Mouse (Mus musculus): Measurements from ENCODE around the gene Ddias. TPM values are rescaled to one million over a fixed set of nuclear protein-coding genes. Genes with fewer than 3 reads are reported as not detected.
"Not testable (repeated sequence)": the region's sequence is repeated elsewhere in the genome, so short reads cannot be mapped to it uniquely, and the experiment has no call there.

Ddias gene
- polyA plus RNA-seq (2015; fragmentation: Nextera tagmentation; extraction: Ambion mirVana): 2.6 and 2.8 TPM in 2 replicates

DNA sequence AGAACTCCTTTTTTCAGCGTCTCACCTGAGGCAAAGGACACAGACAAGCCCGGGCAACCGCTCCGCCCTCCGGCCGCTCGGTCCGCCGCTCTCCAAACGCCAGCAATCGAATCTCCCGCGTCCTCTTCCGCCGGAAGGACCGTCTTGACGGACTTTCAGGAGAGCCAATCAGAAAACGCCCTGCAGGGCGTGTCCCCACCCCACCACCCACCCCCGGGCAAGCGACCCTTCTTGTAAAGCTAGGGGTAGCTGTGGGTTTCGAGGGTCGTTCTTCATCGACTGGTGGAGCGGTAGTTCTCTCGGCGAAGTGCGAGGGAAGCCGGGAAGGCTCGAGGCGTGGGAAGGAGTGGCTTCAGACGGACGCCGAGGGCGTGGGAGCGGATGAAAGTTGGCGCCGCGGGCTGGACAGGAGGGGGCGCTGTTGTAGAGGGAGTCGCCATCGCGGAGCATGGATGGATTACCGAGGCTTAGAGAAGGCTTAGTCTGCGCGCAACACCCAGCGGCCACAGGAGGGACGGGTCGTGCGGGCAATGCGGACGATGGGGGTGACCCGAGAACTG is at the start of gene Ddias, which contains the start of gene Prcp:
Gene Ddias (minus strand): TSS at position 132 of the 560 bp plus-strand sequence.
Gene Prcp (plus strand): TSS at position 355 of the 560 bp plus-strand sequence.
- ATAC-seq: peak; percentile 85
- peak; percentile 99 for TF ChIP-seq CTCF (IDR thresholded peaks at IDR 0.05; ENCODE audit: low read depth)
- peak within 1 kb of the TSS; percentile 54 for H3K4me3 ChIP-seq (ENCODE audit: low read depth, low read length)
- H3K9me3 ChIP-seq (ENCODE audit: control insufficient read depth): no peaks in the 10 kb centered on the region
- no peaks in the 10 kb centered on the region for H3K36me3 ChIP-seq (ENCODE audit: control insufficient read depth, insufficient read depth)
- peak within 1 kb of the TSS; percentile 53 for H3K9ac ChIP-seq (ENCODE audit: low read depth, low read length)
- H3K27me3 ChIP-seq (replicated peaks; ENCODE audit: control insufficient read depth, insufficient read depth, low read length): no peaks in the 10 kb centered on the region
- H3K27ac ChIP-seq (ENCODE audit: low read depth, low read length): peak within 1 kb of the TSS; percentile 97
- WGBS: under 1% methylated on average over 53 of the region's 53 CpGs
- H3K4me1 ChIP-seq (replicated peaks; ENCODE audit: control insufficient read depth, insufficient read depth, low read length): 0 out of 2 replicates have a peak, but pooled peaks cover 4% of the 10 kb centered on the region
- H3K4me2 ChIP-seq (replicated peaks; ENCODE audit: low read depth): peak within 1 kb of the TSS; percentile 77

DNA sequence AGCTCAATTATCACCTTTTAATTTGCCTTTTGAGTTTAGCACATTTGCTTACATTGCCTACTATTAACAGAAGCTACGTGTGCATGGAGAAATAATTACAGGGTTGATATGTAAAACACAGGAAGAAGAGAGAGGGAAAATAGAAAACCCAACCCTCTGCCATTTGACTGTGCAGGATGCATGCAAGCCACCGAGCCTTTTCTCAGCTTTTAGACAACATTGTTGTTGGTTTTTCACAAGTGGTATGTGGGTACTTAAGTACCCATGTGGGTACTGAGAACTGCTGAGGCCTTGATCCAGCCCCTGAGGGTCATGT is 46.8 kb upstream of the Ddias start:
- no peak for TF ChIP-seq CTCF (IDR thresholded peaks at IDR 0.05; ENCODE audit: low read depth)
- ATAC-seq: no peak
- Histone ChIP-seq H3K9ac (ENCODE audit: low read depth, low read length) (no peak overlapping the region), H3K27ac (ENCODE audit: low read depth, low read length) (no peak overlapping the region), H3K4me2 (replicated peaks; ENCODE audit: low read depth) (no peak overlapping the region), H3K4me1 (replicated peaks; ENCODE audit: control insufficient read depth, insufficient read depth, low read length) (no peaks in the 10 kb centered on the region), H3K27me3 (replicated peaks; ENCODE audit: control insufficient read depth, insufficient read depth, low read length) (no peaks in the 10 kb centered on the region), H3K9me3 (ENCODE audit: control insufficient read depth) (no peaks in the 10 kb centered on the region), H3K4me3 (ENCODE audit: low read depth, low read length) (no peak overlapping the region), H3K36me3 (ENCODE audit: control insufficient read depth, insufficient read depth) (peaks cover 3% of the 10 kb centered on the region; the same call in 1 of the 2 replicates)
- WGBS: 81% methylated on average over 2 of the region's 2 CpGs

DNA sequence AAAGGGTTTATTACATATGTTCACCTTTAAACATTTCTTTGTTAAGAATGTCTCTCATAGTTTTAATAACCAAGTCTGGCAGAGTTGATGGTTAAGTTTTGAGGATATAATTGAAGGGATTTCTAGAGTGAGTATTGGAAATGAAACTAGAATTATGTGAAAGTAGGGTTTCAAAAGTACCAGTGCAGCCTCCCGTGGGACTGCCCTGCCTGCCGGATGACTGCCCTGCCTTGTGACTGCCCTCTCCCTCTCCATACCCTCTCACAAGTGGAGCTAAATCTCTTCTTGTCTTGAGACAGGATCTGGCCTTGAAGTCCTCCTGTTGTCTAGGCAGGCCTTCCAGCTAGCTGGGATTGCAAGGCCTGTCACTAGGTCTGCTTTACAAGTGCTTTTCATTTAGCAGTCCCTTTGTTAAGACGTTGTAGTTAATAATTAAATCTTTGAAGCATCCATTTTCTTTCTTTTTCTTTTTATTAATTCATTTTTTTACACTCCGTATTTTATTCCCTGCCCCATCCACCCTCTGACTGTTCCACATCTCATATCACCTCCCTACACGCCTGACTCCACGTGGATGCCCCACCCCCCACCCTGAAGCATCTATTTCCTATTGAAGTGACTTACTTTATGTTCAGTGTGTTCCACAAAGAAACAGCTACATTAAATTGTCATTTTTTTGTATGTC is 46.3 kb upstream of the Ddias start:
- no peak overlapping the region for H3K4me3 ChIP-seq (ENCODE audit: low read depth, low read length)
- H3K9ac ChIP-seq (ENCODE audit: low read depth, low read length): no peak overlapping the region
- ATAC-seq: no peak
- no peaks in the 10 kb centered on the region for H3K27me3 ChIP-seq (replicated peaks; ENCODE audit: control insufficient read depth, insufficient read depth, low read length)
- no peaks in the 10 kb centered on the region for H3K4me1 ChIP-seq (replicated peaks; ENCODE audit: control insufficient read depth, insufficient read depth, low read length)
- TF ChIP-seq CTCF (IDR thresholded peaks at IDR 0.05; ENCODE audit: low read depth): no peak
- 77% methylated on average over 6 of the region's 6 CpGs for WGBS
- no peaks in the 10 kb centered on the region for H3K9me3 ChIP-seq (ENCODE audit: control insufficient read depth)
- H3K4me2 ChIP-seq (replicated peaks; ENCODE audit: low read depth): no peak overlapping the region
- no peak overlapping the region for H3K27ac ChIP-seq (ENCODE audit: low read depth, low read length)
- H3K36me3 ChIP-seq (ENCODE audit: control insufficient read depth, insufficient read depth): peaks cover 3% of the 10 kb centered on the region; the same call in 1 of the 2 replicates

DNA sequence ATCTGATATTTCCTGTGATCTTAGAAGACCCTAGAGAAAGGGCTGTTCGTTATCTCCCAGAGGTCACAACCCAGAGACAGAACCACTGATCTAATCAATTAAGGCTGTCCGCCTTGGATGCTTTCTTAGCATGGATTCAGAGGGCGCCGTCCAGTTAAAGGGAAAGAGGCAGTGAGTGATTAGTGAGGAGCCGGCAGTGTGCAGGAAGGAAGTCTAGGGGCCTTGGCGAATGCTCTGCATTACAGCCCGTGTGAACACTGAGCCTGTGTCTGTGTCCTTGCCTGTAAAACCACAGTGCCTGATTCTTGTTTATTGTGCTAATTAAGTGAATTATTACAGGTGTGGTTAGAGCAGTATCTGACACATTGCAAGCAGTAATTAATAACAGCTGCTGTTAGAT is 30.2 kb upstream of the Ddias start:
- not testable (repeated sequence) for H3K9ac ChIP-seq (ENCODE audit: low read depth, low read length); H3K9me3 ChIP-seq (ENCODE audit: control insufficient read depth); H3K4me2 ChIP-seq (replicated peaks; ENCODE audit: low read depth); H3K4me1 ChIP-seq (replicated peaks; ENCODE audit: control insufficient read depth, insufficient read depth, low read length); H3K36me3 ChIP-seq (ENCODE audit: control insufficient read depth, insufficient read depth); H3K27ac ChIP-seq (ENCODE audit: low read depth, low read length); H3K4me3 ChIP-seq (ENCODE audit: low read depth, low read length); H3K27me3 ChIP-seq (replicated peaks; ENCODE audit: control insufficient read depth, insufficient read depth, low read length); ATAC-seq
- 46% methylated on average over 7 of the region's 7 CpGs for WGBS

DNA sequence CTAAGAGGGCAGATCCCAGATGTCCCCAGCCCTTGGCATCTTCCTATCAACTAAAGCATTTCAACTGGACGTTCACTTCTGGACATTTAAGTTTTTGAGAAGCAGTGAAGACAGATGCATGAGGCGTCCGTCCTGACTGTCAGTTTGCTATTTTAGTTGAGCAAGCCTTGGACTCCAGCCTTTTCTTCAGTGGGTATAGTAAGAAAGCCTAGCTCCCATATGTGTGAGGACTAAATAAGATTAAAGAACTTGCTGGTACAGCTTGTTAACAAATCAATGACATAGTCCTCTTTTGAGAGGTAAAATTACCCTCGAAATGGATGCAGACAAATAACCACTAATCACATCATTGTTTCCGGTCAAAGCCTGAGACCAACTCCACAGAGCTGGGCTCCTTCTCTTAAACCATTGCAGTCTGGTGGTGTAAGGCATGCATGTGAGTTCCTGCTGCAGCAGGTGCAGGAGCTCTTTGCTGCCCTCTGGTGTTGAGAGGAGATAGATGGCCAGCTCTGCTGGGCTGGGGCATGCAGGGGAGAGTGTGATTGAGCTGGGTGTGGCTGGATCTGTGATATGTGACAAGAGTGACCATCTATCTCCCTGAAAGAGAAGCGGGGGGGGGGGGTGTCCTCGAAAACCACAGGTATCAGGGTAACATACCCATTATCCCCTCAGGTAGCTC is 29.5 kb upstream of the Ddias start:
- Histone ChIP-seq H3K27me3 (replicated peaks; ENCODE audit: control insufficient read depth, insufficient read depth, low read length) (no peaks in the 10 kb centered on the region), H3K4me3 (ENCODE audit: low read depth, low read length) (no peak overlapping the region), H3K27ac (ENCODE audit: low read depth, low read length) (no peak overlapping the region), H3K4me2 (replicated peaks; ENCODE audit: low read depth) (no peak overlapping the region), H3K9ac (ENCODE audit: low read depth, low read length) (no peak overlapping the region), H3K4me1 (replicated peaks; ENCODE audit: control insufficient read depth, insufficient read depth, low read length) (no peaks in the 10 kb centered on the region), H3K36me3 (ENCODE audit: control insufficient read depth, insufficient read depth) (no peaks in the 10 kb centered on the region), H3K9me3 (ENCODE audit: control insufficient read depth) (no peaks in the 10 kb centered on the region)
- TF ChIP-seq CTCF (IDR thresholded peaks at IDR 0.05; ENCODE audit: low read depth): peak; percentile 95
- peak; percentile 83 for ATAC-seq
- 41% methylated on average over 7 of the region's 7 CpGs for WGBS

DNA sequence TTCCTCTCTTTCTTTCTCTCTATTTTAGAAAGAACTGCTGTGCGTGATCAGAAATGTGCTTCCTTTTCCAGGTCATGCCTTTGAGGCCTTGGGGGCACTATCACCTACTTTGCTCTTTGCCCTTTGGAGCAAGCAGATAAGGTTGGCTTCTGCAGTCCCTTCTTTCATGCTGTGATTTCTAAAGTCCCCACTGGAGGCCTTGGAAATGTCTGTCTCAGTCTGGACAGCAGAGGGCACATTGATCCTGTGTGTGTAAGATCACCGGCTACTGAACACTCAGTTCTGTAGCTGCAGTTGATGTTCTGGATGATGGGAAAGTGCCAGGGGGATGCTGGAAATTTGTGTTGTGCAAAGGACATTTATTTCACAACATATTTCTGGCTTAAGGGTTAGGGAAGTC is 23.0 kb upstream of the Ddias start:
- Histone ChIP-seq H3K4me2 (replicated peaks; ENCODE audit: low read depth) (no peak overlapping the region), H3K4me1 (replicated peaks; ENCODE audit: control insufficient read depth, insufficient read depth, low read length) (no peaks in the 10 kb centered on the region; the same call in 1 of the 2 replicates), H3K9me3 (ENCODE audit: control insufficient read depth) (no peaks in the 10 kb centered on the region), H3K27me3 (replicated peaks; ENCODE audit: control insufficient read depth, insufficient read depth, low read length) (no peaks in the 10 kb centered on the region), H3K4me3 (ENCODE audit: low read depth, low read length) (no peak overlapping the region), H3K9ac (ENCODE audit: low read depth, low read length) (no peak overlapping the region), H3K36me3 (ENCODE audit: control insufficient read depth, insufficient read depth) (no peaks in the 10 kb centered on the region), H3K27ac (ENCODE audit: low read depth, low read length) (no peak overlapping the region)
- ATAC-seq: peak; percentile 85
- WGBS: 31% methylated on average over 2 of the region's 2 CpGs
- peak; percentile 81 for TF ChIP-seq CTCF (IDR thresholded peaks at IDR 0.05; ENCODE audit: low read depth)
